Mouse (Mus musculus): ENCODE measurements around the gene Crispld2.

DNA sequence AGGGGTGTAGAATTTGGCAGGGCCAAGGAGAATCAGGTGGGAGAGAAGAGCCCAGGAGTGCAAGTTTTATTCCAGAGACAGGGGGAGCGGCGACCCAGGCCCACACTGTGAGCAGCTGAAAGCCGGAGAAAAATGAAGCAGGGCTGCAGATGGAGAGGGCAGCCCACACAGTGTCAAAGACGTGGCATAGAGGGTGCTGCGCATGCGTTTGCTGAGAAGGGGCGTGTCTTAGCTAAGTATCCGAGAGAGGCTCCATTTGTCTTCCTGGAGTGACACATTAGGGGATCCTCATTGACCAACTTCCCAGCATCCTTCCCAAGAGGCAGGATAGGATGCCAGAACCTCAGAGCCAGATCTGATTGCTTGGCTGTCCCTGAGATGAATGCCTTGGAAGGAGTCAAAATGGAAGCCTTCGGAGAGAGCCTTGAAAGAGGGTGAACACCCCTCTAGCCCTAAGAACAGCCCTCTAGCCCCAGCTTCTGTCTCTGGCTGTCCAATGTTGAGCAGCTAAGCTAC lies 14.5 kb downstream of the Crispld2 start:
- no peak for TF ChIP-seq CTCF (conservative IDR thresholded peaks at IDR 0.05; ENCODE audit: insufficient read depth, insufficient read length, low read depth, low read length)
- TF ChIP-seq POLR2A (IDR thresholded peaks at IDR 0.05; ENCODE audit: low read depth, low read length) = no peak

All from kidney, adult 2 months (tissue).